Mouse (Mus musculus) stomach, embryonic 16.5 days (tissue): Measurements from ENCODE around the gene Polr3f. TPM values are rescaled to one million over a fixed set of nuclear protein-coding genes. Genes with fewer than 3 reads are reported as not detected.

Experiments used
- ATAC-seq: fragments of 200-750 bp; cut with Nextera tagmentation; 2 replicates; pipeline ENCODE4 v1.8.0; 2017; ENCODE audit warnings: moderate number of reproducible peaks, moderate TSS enrichment; ENCODE audit not compliant: insufficient read depth, low FRiP score
- H3K27ac ChIP-seq: fragments of 300-500 bp; sonication (generic); 2 replicates; pipeline ENCODE4 v1.5.1; 2014; ENCODE audit warnings: low read length
- H3K27me3 ChIP-seq: fragments of 300-500 bp; sonication (generic); 2 replicates; pipeline ENCODE4 v1.6.1; 2014; ENCODE audit warnings: low read length, control low read depth, mixed read lengths; ENCODE audit not compliant: control insufficient read depth, insufficient read depth
- H3K36me3 ChIP-seq: fragments of 300-500 bp; sonication (generic); 2 replicates; pipeline ENCODE4 v1.6.1; 2014; ENCODE audit warnings: low read length; ENCODE audit not compliant: control insufficient read depth, insufficient read depth
- H3K4me1 ChIP-seq: fragments of 300-500 bp; sonication (generic); 2 replicates; pipeline ENCODE4 v1.6.1; 2014; ENCODE audit warnings: low read length, control low read depth, mixed read lengths; ENCODE audit not compliant: control insufficient read depth, insufficient read depth
- H3K4me2 ChIP-seq: fragments of 300-500 bp; sonication (generic); 2 replicates; pipeline ENCODE4 v1.6.1; 2014; ENCODE audit warnings: low read depth, low read length, mixed read lengths
- H3K4me3 ChIP-seq: fragments of 300-500 bp; sonication (generic); replicated peaks from 2 replicates; pipeline ENCODE4 v1.5.1; 2014; ENCODE audit warnings: mild to moderate bottlenecking, low read length
- H3K9ac ChIP-seq: fragments of 300-500 bp; sonication (generic); 2 replicates; pipeline ENCODE4 v1.6.1; 2014; ENCODE audit warnings: low read length
- H3K9me3 ChIP-seq: fragments of 300-500 bp; sonication (generic); replicated peaks from 2 replicates; pipeline ENCODE4 v1.6.1; 2016; ENCODE audit warnings: low read length, control low read depth; ENCODE audit not compliant: control insufficient read depth
- WGBS: fragments of 180-500 bp; shearing (Covaris S2); extraction: QIAGEN DNeasy Blood & Tissue Kit; methylation state at CpG from one replicate; pipeline ENCODE4 v1.1.7; 2014; 5-methylcytosine and 5-hydroxymethylcytosine counted together
- polyA plus RNA-seq: library from polyadenylated mRNA; unstranded; fragments of >200 nt; fragmentation: Nextera tagmentation; extraction: Ambion mirVana; gene quantifications from 2 replicates; pipeline ENCODE4 v1.2.1, GENCODE M21; 2015

The Polr3f gene
- 21.5 and 22.5 TPM in 2 replicates for polyA plus RNA-seq

- H3K4me2 ChIP-seq, result peak within 1 kb of the TSS; percentile 87
- under 1% methylated on average over 56 of the region's 56 CpGs for WGBS
- no peaks in the 10 kb centered on the region for H3K9me3 ChIP-seq
- ATAC-seq, result peak; percentile 98
- H3K36me3 ChIP-seq, result no peaks in the 10 kb centered on the region; the same call in 1 of the 2 replicates
- peak within 1 kb of the TSS; percentile 94 for H3K9ac ChIP-seq
- H3K27me3 ChIP-seq, result no peaks in the 10 kb centered on the region
- peak within 1 kb of the TSS; percentile 93 for H3K27ac ChIP-seq
- H3K4me1 ChIP-seq, result peaks cover 14% of the 10 kb centered on the region
- peak within 1 kb of the TSS; percentile 100 for H3K4me3 ChIP-seq
These were observed at the start of gene Polr3f, which contains the start of gene Dzank1 for GRCm38 (mm10) chr2:144526981-144527820. Polr3f (plus strand) TSS chr2:144527718. Dzank1 (minus strand) TSS chr2:144527414.

GRCm38 (mm10) chr2:144479421-144479820 lies 48.1 kb upstream of the Polr3f start:
- Histone ChIP-seq H3K9me3 (no peaks in the 10 kb centered on the region), H3K36me3 (no peaks in the 10 kb centered on the region), H3K4me3 (no peak overlapping the region), H3K9ac (no peak overlapping the region), H3K4me2 (no peak overlapping the region), H3K4me1 (no peaks in the 10 kb centered on the region), H3K27me3 (no peaks in the 10 kb centered on the region), H3K27ac (no peak overlapping the region)
- 64% methylated on average over 2 of the region's 2 CpGs for WGBS
- no peak for ATAC-seq

- ATAC-seq, result no peak
- Histone ChIP-seq H3K4me2 (no peak overlapping the region), H3K9me3 (no peaks in the 10 kb centered on the region), H3K27me3 (no peaks in the 10 kb centered on the region), H3K27ac (no peak overlapping the region), H3K36me3 (no peaks in the 10 kb centered on the region), H3K4me3 (no peak overlapping the region), H3K4me1 (no peaks in the 10 kb centered on the region), H3K9ac (no peak overlapping the region)
- WGBS, result 57% methylated on average over 1 of the region's 1 CpGs
These were observed 43.4 kb upstream of the Polr3f start for GRCm38 (mm10) chr2:144484084-144484483.

GRCm38 (mm10) chr2:144485439-144485838 lies 42.1 kb upstream of the Polr3f start:
- WGBS, result 74% methylated on average over 7 of the region's 7 CpGs
- H3K27ac ChIP-seq, result no peak overlapping the region
- no peak overlapping the region for H3K9ac ChIP-seq
- ATAC-seq, result no peak
- no peak overlapping the region for H3K4me2 ChIP-seq
- H3K4me3 ChIP-seq, result no peak overlapping the region
- no peaks in the 10 kb centered on the region for H3K36me3 ChIP-seq
- no peaks in the 10 kb centered on the region for H3K4me1 ChIP-seq
- H3K9me3 ChIP-seq, result no peaks in the 10 kb centered on the region
- H3K27me3 ChIP-seq, result no peaks in the 10 kb centered on the region

GRCm38 (mm10) chr2:144487476-144487875 lies 40.0 kb upstream of the Polr3f start:
- Histone ChIP-seq H3K4me2 (no peak overlapping the region), H3K27ac (no peak overlapping the region), H3K4me3 (no peak overlapping the region), H3K9ac (no peak overlapping the region), H3K9me3 (no peaks in the 10 kb centered on the region), H3K36me3 (no peaks in the 10 kb centered on the region), H3K27me3 (no peaks in the 10 kb centered on the region), H3K4me1 (no peaks in the 10 kb centered on the region)
- WGBS, result 58% methylated on average over 6 of the region's 6 CpGs
- peak; percentile 50; the same call in 1 of the 2 replicates for ATAC-seq

- Histone ChIP-seq H3K9me3 (no peaks in the 10 kb centered on the region), H3K9ac (no peak overlapping the region), H3K4me3 (no peak overlapping the region), H3K36me3 (no peaks in the 10 kb centered on the region), H3K4me1 (no peaks in the 10 kb centered on the region), H3K27ac (no peak overlapping the region), H3K27me3 (no peaks in the 10 kb centered on the region), H3K4me2 (no peak overlapping the region)
- ATAC-seq, result no peak
- 85% methylated on average over 5 of the region's 5 CpGs for WGBS
These were observed 38.2 kb upstream of the Polr3f start for GRCm38 (mm10) chr2:144489342-144489741.

- Histone ChIP-seq H3K36me3 (no peaks in the 10 kb centered on the region), H3K27me3 (no peaks in the 10 kb centered on the region), H3K9ac (no peak overlapping the region), H3K4me1 (no peaks in the 10 kb centered on the region), H3K27ac (no peak overlapping the region), H3K4me3 (no peak overlapping the region), H3K4me2 (no peak overlapping the region), H3K9me3 (no peaks in the 10 kb centered on the region)
- ATAC-seq, result no peak
- 80% methylated on average over 6 of the region's 6 CpGs for WGBS
These were observed 25.4 kb upstream of the Polr3f start for GRCm38 (mm10) chr2:144502134-144502533.

- Histone ChIP-seq H3K36me3 (no peaks in the 10 kb centered on the region), H3K27me3 (no peaks in the 10 kb centered on the region), H3K4me1 (no peaks in the 10 kb centered on the region), H3K9me3 (no peaks in the 10 kb centered on the region), H3K4me2 (no peak overlapping the region), H3K4me3 (no peak overlapping the region), H3K27ac (no peak overlapping the region), H3K9ac (no peak overlapping the region)
- WGBS, result 82% methylated on average over 3 of the region's 3 CpGs
- ATAC-seq, result no peak
These were observed 12.9 kb upstream of the Polr3f start for GRCm38 (mm10) chr2:144514619-144515018.

GRCm38 (mm10) chr2:144519772-144520171 lies 7.7 kb upstream of the Polr3f start:
- Histone ChIP-seq H3K4me3 (no peak overlapping the region), H3K27ac (no peak overlapping the region), H3K4me1 (no peaks in the 10 kb centered on the region), H3K27me3 (no peaks in the 10 kb centered on the region), H3K36me3 (no peaks in the 10 kb centered on the region), H3K9ac (no peak overlapping the region), H3K9me3 (no peaks in the 10 kb centered on the region), H3K4me2 (no peak overlapping the region)
- no peak for ATAC-seq
- 75% methylated on average over 3 of the region's 3 CpGs for WGBS
